Mouse (Mus musculus) mouse trophoblast stem cell (cell line): ENCODE results near the gene Jmjd8.
"Not testable (repeated sequence)": the region's sequence is repeated elsewhere in the genome, so short reads cannot be mapped to it uniquely, and the experiment has no call there.

Experiments used
- in situ Hi-C, 2 experiments: fragments of 300-500 bp; cut with MseI, MboI; formaldehyde crosslinking; loops; 2 replicates in 1 of 2; 3 replicates in 1 of 2; pipeline ENCODE4 v1.15.1; 2025

Gene Jmjd8

DNA sequence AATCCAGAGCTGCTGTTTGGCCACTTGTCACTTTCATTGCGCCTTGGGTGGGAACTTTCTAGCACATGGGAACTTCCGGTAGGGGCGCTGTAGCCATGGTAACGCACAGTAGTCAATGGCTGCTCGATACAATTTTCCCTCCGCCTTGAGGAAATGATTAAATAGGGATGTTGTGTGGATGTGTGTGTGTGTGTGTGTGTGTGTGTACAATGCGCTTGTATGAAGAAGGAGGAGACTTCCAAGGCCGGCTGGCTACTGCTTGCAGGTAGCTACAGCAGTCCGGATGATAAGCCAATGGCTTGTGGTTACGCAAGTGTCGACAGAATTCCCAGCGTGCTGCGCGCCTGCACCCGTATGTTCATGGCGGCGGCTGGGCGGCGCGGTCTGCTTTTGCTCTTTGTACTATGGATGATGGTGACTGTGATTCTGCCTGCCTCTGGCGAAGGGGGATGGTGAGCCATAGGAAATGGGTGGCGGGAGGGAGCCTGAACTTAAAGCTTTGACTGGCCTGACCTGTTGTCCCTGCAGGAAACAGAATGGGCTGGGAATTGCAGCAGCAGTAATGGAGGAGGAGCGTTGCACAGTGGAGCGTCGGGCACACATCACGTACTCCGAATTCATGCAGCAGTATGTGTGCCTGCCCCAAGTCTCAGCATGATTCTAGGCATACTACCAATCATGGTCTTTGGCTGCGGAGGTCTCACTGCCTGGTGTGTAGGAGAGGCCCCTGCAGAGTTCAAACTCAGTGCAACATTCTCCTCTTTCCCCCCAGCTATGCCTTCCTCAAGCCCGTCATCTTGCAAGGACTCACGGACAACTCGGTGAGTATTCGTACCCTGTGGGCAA is at the start of gene Jmjd8:
Jmjd8 (plus strand) TSS at position 156 of the 846 bp plus-strand sequence.
- in situ Hi-C loops = no loop called here

DNA sequence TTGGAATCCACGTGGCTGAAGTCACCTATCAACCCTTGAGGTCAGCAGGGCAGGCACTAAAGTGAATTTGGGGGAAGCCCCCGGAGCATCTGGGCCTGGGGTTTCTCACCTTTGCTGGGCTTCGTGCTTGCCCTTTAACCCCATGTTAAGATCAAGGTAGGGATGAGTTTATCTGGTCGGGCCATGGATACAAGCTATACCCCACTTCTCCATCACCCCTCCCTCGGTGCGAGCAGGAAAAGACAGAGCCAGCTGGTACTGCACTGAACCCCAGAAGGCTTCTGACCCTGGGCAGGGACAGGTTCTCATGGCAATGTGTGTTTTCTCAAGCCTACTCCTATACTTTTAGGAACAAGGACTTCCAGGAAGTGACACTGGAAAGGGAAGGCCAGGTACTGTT is 47.3 kb upstream of the Jmjd8 start:
- in situ Hi-C loops = no loop called here

DNA sequence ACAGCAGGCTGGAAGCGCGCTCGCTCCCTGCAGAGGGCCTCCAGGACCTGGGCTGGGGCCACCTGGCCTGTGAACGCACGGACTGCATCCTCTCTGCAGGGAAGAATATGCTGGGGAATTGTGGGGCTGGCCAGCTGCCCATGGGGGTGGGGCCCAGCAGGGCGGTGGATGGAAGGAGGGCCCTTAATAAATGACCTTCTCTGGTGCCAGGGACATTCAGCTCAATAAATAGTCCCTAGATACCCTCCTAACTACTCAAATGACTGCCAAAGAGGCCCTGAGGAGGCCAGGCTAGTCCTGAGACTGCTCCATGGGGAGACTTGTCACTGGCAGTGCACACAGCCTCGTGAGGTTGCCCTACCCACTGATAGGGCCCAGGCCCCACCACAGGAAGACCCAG is 45.6 kb upstream of the Jmjd8 start:
- in situ Hi-C loops = no loop called here

DNA sequence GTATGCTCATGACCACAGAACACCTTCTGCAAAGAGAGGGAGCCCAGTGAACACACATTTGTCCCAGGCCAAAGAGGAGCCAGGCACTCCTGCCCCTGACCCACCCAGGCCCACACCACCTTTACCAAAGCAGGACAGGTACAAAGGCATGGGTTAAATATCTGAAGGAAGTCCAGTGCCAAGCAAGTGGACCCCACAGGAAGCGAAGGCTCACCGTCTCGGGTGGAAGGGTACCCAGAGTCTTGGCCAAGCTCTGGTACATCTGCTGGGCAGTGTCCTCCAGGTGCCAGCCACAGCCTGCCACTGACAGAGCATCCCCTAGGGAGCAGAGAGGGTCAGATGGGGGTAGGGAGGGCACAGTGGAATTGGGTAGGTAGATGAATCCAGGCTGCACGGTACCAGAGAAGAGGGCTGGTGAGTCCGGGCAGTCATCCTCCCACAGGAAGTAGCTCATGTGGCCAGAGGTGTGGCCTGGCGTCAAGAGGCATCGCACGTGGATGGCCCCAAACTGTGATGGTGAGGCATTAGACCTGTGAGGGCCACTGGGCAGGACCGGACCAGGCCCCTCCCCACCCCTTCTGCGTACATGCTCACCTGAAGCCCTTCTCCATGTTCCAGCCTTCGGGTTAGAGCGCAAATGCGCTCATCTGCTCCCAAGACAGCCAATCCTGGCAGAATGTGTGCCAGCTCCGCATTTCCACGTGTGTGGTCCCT is 44.6 kb upstream of the Jmjd8 start:
- in situ Hi-C loops = no loop called here

DNA sequence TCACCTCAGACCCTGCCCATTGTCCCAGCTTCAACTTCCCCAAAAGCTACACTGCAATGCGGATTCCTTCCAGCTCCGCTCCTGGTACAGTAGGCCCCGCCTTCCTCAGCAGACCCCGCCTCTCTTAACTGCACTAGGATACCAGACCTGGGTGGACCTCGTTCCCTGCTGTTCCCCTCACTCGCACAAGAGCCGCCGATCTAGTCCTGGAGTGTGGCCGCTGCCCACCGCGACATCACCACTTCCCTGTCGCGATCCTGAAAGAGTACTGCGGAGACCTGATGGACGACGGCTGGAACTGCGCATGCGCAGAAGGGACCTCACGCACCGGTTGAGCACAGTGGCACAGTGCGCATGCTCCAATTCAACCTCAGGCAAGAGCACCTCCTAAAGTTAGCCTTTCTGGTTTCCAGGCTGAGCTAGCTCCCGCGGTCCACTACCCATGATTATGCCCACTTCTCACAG is 43.4 kb upstream of the Jmjd8 start, which contains the start of gene Haghl:
Haghl (minus strand) TSS at position 393 of the 465 bp plus-strand sequence.
- in situ Hi-C loops = no loop called here

DNA sequence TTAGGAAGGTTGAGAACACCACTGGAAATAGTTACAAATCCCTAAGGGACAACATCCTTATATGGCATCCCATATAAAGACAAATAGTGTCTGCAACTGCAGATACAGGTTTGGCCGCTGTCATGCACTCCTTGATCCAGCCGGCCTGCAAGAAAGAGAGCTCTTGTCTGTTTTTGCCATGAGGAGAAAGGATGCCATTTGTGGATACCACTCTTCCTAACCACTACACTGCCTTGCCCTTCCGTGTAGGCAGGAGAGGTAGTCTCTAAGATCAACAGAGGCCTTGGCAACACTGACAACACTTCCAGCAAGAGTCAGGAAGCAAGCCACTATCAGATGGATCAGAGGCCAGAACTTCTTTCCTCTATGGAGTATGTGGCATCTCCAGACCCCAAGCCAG is 42.4 kb upstream of the Jmjd8 start, which contains the start of gene Ccdc78:
Ccdc78 (plus strand) TSS at position 301 of the 400 bp plus-strand sequence.
- in situ Hi-C loops = no loop called here

DNA sequence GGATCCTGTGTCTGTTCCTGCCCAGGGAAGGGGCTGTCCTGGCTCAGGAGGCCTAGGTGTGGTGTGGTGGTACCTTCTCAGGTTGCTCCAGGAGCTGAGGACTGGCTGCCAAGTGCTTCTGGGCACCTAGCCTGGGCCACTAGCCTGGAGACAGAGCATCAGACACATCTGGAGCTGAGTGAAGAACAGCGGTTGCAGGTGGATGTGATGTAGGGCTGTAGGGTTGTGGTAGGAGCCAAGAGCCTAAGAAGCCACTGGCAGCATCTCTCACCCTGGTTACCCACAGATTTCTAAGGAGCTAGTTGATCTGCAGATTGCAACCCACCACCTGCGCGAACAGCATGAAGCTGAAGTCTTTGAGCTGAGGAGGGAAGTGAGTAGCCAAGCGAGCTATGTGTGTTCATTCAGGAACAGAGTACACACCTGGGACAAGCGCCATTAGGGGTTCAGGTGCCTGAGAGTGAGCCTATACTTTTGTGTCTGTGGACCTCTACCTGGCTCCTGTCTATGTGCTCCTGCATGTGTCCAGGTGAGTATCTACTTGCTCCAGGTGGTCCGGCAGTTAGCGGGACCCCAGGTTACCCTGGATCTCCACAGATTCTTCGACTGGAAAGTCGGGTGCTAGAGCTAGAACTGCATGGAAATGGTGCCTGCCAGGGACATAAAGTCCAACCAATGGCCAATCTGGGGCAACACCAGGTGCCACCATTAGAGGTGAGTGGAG is 41.7 kb upstream of the Jmjd8 start:
- in situ Hi-C loops = no loop called here

DNA sequence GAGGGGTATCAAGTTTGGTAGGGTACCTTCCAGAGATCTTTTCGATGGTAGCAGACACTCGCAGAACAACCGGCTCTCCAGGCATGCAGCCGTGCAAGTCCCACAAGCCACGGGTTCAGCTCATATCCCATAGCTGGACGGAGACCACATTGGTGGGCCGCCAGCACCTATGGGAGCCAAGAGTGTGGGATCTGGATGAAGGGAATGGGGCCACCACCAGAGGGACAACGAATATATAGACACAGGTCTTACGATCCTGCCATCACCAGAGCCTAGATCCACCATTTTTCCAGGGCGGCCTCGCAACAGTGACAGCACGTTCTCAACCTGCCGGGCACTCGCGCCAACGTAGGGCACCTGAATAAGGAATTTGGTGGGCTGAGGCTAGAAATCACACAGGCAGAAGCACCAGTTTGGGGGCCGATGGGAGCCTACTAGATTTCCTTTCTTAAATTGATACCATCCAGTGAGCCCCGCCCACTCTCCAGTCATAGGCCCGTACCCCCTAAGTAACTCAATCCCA is 37.3 kb upstream of the Jmjd8 start:
- in situ Hi-C loops = no loop called here

DNA sequence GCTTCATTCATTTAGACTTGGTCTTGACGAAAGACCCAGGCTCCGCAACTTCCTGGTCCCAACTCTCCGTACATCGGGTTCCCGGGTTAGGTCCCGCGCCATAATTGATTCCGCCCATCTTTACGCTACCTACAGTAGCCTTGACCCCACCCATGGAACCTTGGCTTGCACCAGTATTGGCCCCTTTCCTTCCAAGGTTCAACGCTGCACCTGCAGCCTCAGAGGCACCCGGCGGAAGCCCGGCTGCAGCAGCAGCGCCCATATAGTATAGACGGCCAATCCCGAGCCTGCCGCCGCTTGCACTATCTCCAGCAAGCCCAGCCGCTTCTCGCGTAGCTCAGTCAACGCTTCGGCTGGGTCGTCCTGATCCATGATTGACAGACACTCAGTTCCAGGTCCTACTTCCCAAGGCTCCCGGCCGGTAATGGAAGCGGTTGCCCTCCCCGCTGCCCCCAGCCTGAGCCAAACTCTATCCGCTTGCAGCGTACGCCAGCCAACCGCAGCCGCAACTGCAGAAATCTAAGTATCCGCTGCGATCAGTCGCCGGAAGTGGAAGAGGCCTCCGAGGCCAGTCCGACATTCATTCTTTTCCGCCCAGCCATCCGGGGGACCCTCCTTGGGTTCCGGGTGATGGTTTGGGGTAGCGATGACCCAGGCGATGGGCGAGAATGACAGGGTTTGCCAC is 36.7 kb upstream of the Jmjd8 start:
- in situ Hi-C loops = no loop called here

DNA sequence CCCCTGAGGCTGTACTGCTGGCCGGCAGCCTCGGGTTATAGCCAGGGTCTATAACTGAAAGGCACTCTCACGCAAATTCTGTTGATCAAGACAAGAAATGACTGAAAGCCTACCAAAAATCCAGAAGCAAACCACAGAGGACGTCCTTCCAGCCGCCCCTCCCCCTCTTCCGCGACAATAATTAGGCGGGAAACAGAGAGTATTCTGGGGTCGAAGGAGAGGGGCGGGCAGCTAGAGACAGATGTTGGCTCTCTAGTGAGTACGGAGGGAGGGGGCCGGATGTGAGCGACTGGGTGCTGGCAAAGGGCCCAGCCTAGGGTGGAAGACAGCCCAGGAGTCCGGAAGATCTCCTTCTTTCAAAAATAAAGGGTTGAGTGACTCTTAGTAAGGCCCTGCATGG is 36.1 kb upstream of the Jmjd8 start, which contains the start of gene Fam173a:
Fam173a (minus strand) TSS at position 287 of the 400 bp plus-strand sequence.
- in situ Hi-C loops = no loop called here

DNA sequence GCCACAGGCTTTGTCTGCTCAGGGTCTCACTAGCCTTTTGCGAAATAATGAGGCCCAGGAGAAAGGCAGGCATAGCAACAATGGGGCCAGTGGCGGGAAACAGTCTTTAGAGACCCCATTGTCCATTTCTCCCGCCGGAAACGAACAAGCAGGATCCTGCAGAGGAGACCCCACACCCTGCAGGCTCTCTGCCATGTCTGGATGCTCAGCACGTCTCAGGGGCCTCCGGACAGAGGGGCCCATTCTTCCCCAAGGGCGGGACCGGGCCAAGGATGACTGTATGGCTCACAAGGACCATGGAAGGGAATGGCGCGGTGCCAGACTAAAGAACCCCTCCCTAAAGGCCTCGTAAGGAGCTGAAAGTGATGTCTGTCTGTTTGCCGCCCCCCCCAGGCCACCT is 34.5 kb upstream of the Jmjd8 start:
- in situ Hi-C loops = no loop called here

DNA sequence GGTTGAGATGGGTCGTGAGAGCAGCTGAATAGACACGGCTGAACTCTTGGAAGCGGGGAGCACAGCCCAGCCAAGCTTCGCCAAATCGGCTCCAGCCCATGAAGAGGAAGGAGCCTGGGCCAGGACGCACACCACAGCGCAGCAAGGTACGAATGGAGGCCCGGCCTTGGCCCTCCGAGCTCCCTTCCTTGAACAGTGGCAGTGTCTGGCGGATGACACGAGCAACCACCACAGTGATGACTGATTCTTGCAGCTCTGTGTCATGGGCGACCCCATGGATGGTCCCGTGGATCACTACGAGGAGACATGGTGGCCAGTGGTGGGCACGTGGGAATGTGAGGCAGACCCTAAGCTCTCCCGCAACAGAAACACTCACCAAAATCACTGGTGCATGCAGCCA is 33.7 kb upstream of the Jmjd8 start:
- in situ Hi-C loops = no loop called here

DNA sequence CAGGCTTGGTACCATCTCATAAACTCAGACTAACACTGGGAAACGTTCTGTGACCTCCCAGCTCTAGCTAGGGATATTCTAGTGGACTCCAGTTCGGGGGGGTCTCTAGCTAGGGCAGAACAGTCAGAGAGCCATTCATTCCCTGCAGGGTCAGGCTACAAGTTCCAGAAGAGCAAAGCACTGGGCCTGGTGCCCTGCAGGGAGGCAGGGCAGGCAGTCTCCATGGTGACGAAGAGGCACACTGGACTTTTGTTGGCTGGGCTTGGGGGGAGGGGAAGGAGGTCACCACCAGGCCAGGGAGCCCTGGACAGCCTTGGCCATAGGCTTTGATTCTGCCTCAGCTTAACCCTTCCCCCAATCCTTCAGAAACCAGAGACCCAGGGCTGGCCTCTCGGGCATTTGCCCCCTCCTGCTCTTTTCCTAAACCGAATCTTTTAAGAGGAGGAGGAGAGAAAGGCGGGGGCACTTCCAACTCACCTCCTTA is 33.0 kb upstream of the Jmjd8 start, which contains the start of gene AC134908.4:
AC134908.4 (minus strand) TSS at position 51 of the 484 bp plus-strand sequence.
- in situ Hi-C loops = no loop called here

DNA sequence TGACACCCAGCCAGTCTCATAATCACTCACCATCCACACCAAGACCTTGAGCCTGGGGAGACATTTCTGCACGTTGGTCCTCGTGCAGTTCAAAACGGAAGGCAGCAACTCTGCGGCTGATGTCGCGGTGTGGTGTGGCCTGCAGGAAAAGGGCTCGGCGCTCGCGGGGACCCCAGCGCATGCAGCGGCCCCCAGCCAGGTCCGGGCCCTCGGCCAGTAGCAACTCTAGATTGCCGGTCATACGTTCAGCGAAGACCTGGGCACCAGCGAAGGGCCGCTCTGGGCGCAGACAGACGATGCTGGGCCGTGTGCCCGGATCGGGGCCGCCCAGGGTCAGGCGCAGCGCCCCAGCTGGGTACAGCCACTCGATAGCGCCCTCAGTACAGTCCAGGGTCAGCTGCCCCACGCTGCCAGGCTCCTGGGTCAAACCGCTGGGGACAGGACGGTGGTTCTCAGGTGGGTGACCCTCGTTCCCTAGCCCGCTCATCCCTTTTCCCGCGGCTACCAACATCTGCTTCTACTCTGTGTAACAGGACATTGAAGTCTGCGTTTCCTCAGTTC is 32.4 kb upstream of the Jmjd8 start:
- in situ Hi-C loops = no loop called here

DNA sequence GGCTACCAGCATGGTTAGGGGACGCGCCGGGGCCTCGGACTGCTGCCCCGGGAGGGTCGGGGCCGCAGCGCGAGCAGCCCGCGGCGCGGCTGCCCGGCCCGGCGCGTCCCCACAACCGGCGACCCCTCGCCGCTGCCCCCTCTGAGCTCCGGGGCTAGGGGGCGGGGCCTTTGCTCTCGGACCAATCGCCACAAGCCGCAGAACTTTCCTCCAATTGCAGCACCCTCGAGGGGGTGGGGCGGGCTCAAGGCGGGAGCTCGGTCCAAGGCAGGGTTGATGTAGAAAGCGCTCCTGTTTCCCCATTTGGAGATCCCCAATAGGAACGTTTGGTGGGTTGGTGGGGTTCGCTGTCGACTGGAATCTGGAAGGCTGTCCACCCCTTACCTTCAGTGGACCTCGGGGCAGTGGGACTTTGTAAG is 31.7 kb upstream of the Jmjd8 start, which contains the start of gene Metrn:
Metrn (minus strand) TSS at position 186 of the 419 bp plus-strand sequence.
- in situ Hi-C loops = no loop called here

DNA sequence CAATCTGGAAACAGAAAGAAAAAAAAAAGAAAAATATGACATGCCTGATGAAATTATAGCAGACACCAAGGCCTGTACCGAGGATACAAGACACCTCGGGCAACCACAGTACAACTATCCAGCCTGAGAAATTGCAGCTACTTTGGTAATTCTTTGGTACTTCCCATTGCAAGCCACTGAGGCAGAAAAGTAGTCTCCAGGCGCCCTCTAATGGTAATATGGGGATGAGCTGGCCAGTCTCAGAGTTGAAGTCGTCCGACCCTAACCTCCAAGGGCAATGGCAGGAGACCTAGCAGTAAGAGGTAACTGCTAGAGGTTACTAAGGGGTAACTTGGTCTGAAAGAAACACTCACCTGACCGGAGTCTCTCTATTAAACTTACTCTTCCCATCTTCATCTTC is 27.6 kb upstream of the Jmjd8 start:
- in situ Hi-C loops = loop anchor here in 1 of 2 experiments (5.0 kb wide), 2 partner anchors 34 to 69 kb away; no protein-coding TSS in a partner anchor

DNA sequence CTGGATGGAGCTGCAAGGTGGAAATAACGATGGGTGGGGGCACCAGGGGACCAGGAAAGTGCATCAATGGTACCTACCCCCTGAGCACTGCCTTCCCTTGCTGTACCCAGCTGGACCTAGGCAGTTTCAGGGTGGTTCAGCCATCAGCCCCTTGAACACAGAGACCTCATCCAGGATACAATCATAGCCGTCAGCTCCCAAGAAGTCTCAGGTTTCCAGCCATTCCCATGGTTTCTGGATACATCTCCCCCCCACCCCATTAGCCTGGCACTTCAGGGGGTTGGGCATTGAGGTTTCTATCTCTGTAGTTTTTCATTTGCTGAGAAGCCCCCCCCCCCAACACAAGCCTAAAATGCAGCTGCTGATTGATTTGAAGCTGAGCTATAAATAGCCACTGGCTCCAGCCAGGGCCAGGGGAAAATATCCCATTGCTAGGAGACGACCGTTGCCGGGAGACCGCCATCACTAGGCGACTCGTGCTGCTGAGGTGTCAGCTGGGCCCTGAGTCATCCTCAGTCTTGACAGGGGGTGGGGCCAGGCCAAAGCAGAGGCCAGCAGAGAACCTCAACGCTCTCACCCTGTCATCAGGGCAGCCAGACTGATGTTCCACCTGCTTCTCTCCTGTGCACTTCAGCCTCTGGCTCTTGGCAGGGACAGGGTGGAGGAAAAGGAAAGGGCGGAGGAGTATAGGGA is 25.7 kb upstream of the Jmjd8 start:
- in situ Hi-C loops = loop anchor here in 1 of 2 experiments (5.0 kb wide), 2 partner anchors 36 to 71 kb away; no protein-coding TSS in a partner anchor

DNA sequence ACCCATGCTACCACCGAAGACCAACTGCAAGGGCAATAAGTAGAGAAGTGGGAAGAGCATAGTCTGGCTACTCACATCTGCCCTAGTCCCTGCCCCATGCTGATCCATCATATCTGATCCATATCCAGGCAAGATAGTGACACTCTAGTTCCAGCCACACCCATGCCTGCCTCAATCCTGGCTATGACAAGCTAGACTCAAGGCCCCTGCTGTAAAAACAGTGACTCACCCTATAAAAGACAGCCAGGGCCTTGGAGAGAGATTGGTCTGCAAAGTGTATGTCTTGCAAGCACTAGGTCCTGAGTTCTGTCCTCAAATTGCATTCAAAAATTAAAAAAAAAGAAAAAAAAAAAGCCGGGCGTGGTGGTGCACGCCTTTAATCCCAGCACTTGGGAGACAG is 22.2 kb upstream of the Jmjd8 start:
- in situ Hi-C loops = no loop called here

DNA sequence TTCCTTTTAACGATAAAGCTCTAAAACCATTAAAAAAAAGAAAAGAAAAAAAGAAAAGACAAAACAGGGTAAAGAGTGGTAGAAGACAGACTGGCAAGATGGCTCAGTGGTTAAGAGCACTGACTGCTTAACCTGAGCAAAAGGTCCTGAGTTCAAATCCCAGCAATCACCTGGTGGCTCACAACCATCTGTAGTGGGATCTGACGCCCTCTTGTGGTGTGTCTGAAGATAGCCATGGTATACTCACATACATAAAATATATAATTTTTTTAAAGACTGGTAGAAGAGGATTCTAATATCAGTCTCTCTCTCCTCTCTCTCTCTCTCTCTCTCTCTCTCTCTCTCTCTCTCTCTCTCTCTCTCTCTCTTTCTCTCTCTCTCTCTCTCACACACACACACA is 21.2 kb upstream of the Jmjd8 start:
- in situ Hi-C loops = not testable (repeated sequence)

DNA sequence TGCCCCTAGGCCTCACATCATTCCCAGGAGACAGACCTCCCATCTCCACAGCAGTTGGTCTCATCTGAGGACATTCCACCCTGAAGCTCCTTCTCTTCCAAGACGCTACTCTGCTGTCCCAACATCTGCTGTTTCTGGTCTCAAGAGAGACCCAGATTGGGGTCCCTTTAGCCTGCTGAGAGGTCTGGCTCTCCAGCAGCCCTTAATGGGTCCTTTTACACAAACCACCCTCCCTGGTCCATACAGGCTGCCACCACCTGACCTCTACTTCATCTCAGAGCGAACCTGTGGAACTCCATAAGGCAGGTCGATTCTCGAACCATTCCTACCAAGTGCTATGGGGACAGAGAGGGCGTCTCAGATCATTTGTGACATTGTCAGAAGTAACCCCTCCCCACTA is 20.6 kb upstream of the Jmjd8 start:
- in situ Hi-C loops = no loop called here
